Mouse (Mus musculus): ENCODE results near the gene Fam234b.
A peak's percentile ranks its signal among the peaks of the same experiment; 100 is the strongest.

Gene Fam234b

GRCm38 (mm10) chr6:135232443-135233182, 34.8 kb downstream of the Fam234b start:
- DNase-seq = no peak

- DNase-seq = no peak
Observed at GRCm38 (mm10) chr6:135235742-135236141, 38.0 kb downstream of the Fam234b start.

- DNase-seq = no peak
Observed at GRCm38 (mm10) chr6:135236576-135236975, 38.8 kb downstream of the Fam234b start.

GRCm38 (mm10) chr6:135237326-135237725, 39.5 kb downstream of the Fam234b start:
- no peak for DNase-seq

GRCm38 (mm10) chr6:135238211-135238610, 40.4 kb downstream of the Fam234b start:
- DNase-seq = no peak

- DNase-seq = no peak
Observed at GRCm38 (mm10) chr6:135240361-135240760, 42.6 kb downstream of the Fam234b start.

- no peak for DNase-seq
Observed at GRCm38 (mm10) chr6:135245586-135245985, 47.8 kb downstream of the Fam234b start.

- no peak for DNase-seq
Observed at GRCm38 (mm10) chr6:135247861-135248260, 50.1 kb downstream of the Fam234b start.

GRCm38 (mm10) chr6:135249846-135250531, 52.2 kb downstream of the Fam234b start:
- DNase-seq = peak; percentile 72

- peak; percentile 8 for DNase-seq
Observed at GRCm38 (mm10) chr6:135250926-135251699, 53.3 kb downstream of the Fam234b start.

- DNase-seq = peak; percentile 15
Observed at GRCm38 (mm10) chr6:135251849-135252727, 54.3 kb downstream of the Fam234b start.

- DNase-seq = peak; percentile 74
Observed at GRCm38 (mm10) chr6:135252728-135253077, 54.9 kb downstream of the Fam234b start.

- no peak for DNase-seq
Observed at GRCm38 (mm10) chr6:135254153-135254552, 56.4 kb downstream of the Fam234b start, which contains the start of gene Gsg1. Gsg1 (minus strand) TSS chr6:135254351.

- no peak for DNase-seq
Observed at GRCm38 (mm10) chr6:135260435-135260834, 62.7 kb downstream of the Fam234b start.

- DNase-seq = no peak
Observed at GRCm38 (mm10) chr6:135261124-135261523, 63.3 kb downstream of the Fam234b start.

- DNase-seq = no peak
Observed at GRCm38 (mm10) chr6:135262565-135262964, 64.8 kb downstream of the Fam234b start.

GRCm38 (mm10) chr6:135264136-135264535, 66.4 kb downstream of the Fam234b start:
- no peak for DNase-seq

- DNase-seq = no peak
Observed at GRCm38 (mm10) chr6:135266056-135266455, 68.3 kb downstream of the Fam234b start.

GRCm38 (mm10) chr6:135267221-135267620, 69.4 kb downstream of the Fam234b start:
- DNase-seq = no peak

GRCm38 (mm10) chr6:135268392-135268791, 70.6 kb downstream of the Fam234b start:
- no peak for DNase-seq

- DNase-seq = no peak
Observed at GRCm38 (mm10) chr6:135269626-135270025, 71.8 kb downstream of the Fam234b start.

GRCm38 (mm10) chr6:135271761-135272160, 74.0 kb downstream of the Fam234b start:
- DNase-seq = no peak

GRCm38 (mm10) chr6:135273066-135273465, 75.3 kb downstream of the Fam234b start:
- no peak for DNase-seq

Data from kidney, adult 9 months (tissue).